Mouse (Mus musculus): ENCODE results near the gene Gm10184. TPM values are rescaled to one million over a fixed set of nuclear protein-coding genes. Genes with fewer than 3 reads are reported as not detected.

The Gm10184 gene
- 17.5 and 24.2 TPM in 2 replicates for polyA plus RNA-seq (2012; rRNA removed)

DNA sequence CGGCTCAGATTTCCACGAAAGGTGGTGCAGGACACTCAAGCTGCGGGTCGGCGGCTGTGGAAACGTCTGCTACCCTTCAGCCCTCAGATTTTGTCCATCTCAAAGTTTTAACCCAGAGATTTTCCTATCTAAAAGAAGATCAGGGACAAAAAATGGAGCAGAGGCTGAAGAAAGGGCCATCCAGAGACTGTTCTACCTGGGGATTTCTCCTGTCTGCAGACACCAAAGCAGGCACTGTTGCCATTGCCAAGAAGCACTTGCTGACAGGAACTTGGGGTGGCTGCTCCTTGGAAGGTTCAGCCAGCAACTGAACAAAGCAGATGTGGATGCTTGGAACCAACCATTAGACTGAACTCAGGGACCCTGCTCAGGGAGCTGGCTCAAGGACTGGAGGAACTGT, at the start of gene Gm10184:
Gene Gm10184, minus strand, starts transcription at position 101 of the 400 bp plus-strand sequence.

